Mouse (Mus musculus) G1E (cell line): Measurements from ENCODE around the gene Ccdc96.

Experiments used
- CTCF ChIP-seq: IDR thresholded peaks from 2 replicates; pipeline ENCODE4 v1.5.1; 2012; ENCODE audit warnings: low read depth, low read length, inconsistent platforms, mixed read lengths
- GATA1 ChIP-seq: IDR thresholded peaks from 2 replicates; pipeline ENCODE4 v1.6.1; 2012; ENCODE audit warnings: borderline replicate concordance, low read length, inconsistent platforms, mixed read lengths
- POLR2AphosphoS5 ChIP-seq: IDR thresholded peaks from 2 replicates; pipeline ENCODE4 v1.6.1; 2012; ENCODE audit warnings: low read depth, low read length, inconsistent platforms; ENCODE audit not compliant: insufficient replicate concordance
- TAL1 ChIP-seq: conservative IDR thresholded peaks from 2 replicates; pipeline ENCODE4 v1.6.1; 2012; ENCODE audit warnings: low read depth, low read length, inconsistent platforms, mixed read lengths

DNA sequence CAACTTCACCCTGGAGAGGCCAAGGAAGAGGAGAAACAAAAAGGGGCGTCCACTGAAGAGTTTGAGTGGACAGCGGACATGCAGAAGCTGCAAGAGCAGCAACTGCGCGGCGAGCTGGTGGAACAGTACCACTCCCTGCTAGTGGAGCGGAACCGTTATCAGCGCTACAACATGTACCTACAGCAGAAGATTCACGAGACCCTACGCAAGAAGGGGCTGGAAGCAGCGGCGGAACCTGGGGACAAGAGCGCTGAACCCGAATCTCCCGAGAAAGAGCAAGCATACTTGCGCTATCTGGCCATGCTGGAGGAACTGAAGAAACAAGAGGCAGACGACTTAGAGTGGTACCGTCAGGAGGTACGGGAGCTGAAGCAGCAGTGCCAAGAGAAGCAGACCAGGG, 918 bp downstream of the Ccdc96 start:
- TF ChIP-seq CTCF (no peak), GATA1 (no peak), POLR2AphosphoS5 (no peak), TAL1 (no peak)
